Mouse (Mus musculus) layer of hippocampus, postnatal 36 days (tissue): ENCODE measurements around the gene AI593442. TPM values are rescaled to one million over a fixed set of nuclear protein-coding genes. Genes with fewer than 3 reads are reported as not detected.

Experiments used
- DNase-seq, 2 experiments: peaks; one replicate each; pipeline ENCODE4 v3.0.0; 2022
- total RNA-seq, 2 experiments: library from RNA; stranded (reverse); gene quantifications; 2 replicates each; pipeline ENCODE4 v1.2.3; 2021

AI593442 gene
- total RNA-seq, result 100 to 1,000 TPM; 114 to 121 TPM

GRCm38 (mm10) chr9:52679362-52679947, at the start of gene AI593442:
TSS of gene AI593442 (minus strand) at chr9:52679780.
- DNase-seq, result peak; percentile 65 to 66

- no peak for DNase-seq
These were observed 49.2 kb upstream of the AI593442 start for GRCm38 (mm10) chr9:52728806-52729205.

- no peak for DNase-seq
These were observed 43.0 kb upstream of the AI593442 start for GRCm38 (mm10) chr9:52722626-52723025.

- DNase-seq, result no peak
These were observed 40.0 kb upstream of the AI593442 start for GRCm38 (mm10) chr9:52719562-52719961.

GRCm38 (mm10) chr9:52680036-52680435, 456 bp upstream of the AI593442 start:
- DNase-seq, result peak in 1 of 2 experiments; percentile 34

GRCm38 (mm10) chr9:52678839-52679215, 753 bp downstream of the AI593442 start:
- no peak for DNase-seq

GRCm38 (mm10) chr9:52678179-52678838, 1.3 kb downstream of the AI593442 start:
- DNase-seq, result peak; percentile 40 to 51

- DNase-seq, result no peak
These were observed 3.0 kb downstream of the AI593442 start for GRCm38 (mm10) chr9:52676587-52676986.

- DNase-seq, result no peak
These were observed 3.6 kb downstream of the AI593442 start for GRCm38 (mm10) chr9:52675937-52676336.

- peak; percentile 15 to 38 for DNase-seq
These were observed 18.2 kb downstream of the AI593442 start for GRCm38 (mm10) chr9:52661422-52661821.

- DNase-seq, result no peak
These were observed 29.1 kb downstream of the AI593442 start for GRCm38 (mm10) chr9:52650341-52650951.

GRCm38 (mm10) chr9:52645312-52645711, 34.3 kb downstream of the AI593442 start:
- no peak for DNase-seq

GRCm38 (mm10) chr9:52644626-52645025, 35.0 kb downstream of the AI593442 start:
- DNase-seq, result no peak

- no peak for DNase-seq
These were observed 35.4 kb downstream of the AI593442 start for GRCm38 (mm10) chr9:52644156-52644555.

- DNase-seq, result no peak
These were observed 43.6 kb downstream of the AI593442 start for GRCm38 (mm10) chr9:52635991-52636390.

- DNase-seq, result no peak
These were observed 55.7 kb downstream of the AI593442 start for GRCm38 (mm10) chr9:52623926-52624325.
